Mouse (Mus musculus) lung, adult 2 months (tissue): ENCODE measurements at regions not wholly inside any gene's neighbourhood (a gene's known extent, or its start where the extent isn't known, plus 50 kb on each side); places are given as distances from the start of the nearest gene placed in this dataset.

Experiments
- CTCF ChIP-seq: fragments of 200-500 bp; IDR thresholded peaks from 2 replicates; pipeline ENCODE4 v1.5.1; 2011; ENCODE audit warnings: mild to moderate bottlenecking, low read length, control low read depth; ENCODE audit not compliant: insufficient read depth
- POLR2A ChIP-seq: fragments of 200-500 bp; IDR thresholded peaks from 2 replicates; pipeline ENCODE4 v1.6.1; 2011; ENCODE audit warnings: low read depth, mild to moderate bottlenecking, control low read depth, low read length, borderline replicate concordance; ENCODE audit errors: extremely low read depth

- TF ChIP-seq CTCF (no peak), POLR2A (no peak)
These were observed 165.1 kb upstream of the Six2 start for GRCm38 (mm10) chr17:85853156-85853555.
